Mouse (Mus musculus): ENCODE measurements around the gene Mrpl44. TPM values are rescaled to one million over a fixed set of nuclear protein-coding genes. Genes with fewer than 3 reads are reported as not detected.

Mrpl44 gene
- polyA plus RNA-seq, 2 experiments, result 24.6 to 38.1 TPM

- H3K27ac ChIP-seq (replicated peaks; ENCODE audit: low read depth, low read length), result no peak overlapping the region
- ATAC-seq (ENCODE audit: low FRiP score, low read depth), result no peak
- 85% methylated on average over 4 of the region's 4 CpGs for WGBS
- TF ChIP-seq POLR2A (IDR thresholded peaks at IDR 0.05; ENCODE audit: borderline replicate concordance, extremely low read depth, insufficient read depth, insufficient read length), result no peak
- no peak overlapping the region for H3K9ac ChIP-seq (ENCODE audit: low read depth, low read length, severe bottlenecking)
- no peak overlapping the region for H3K4me2 ChIP-seq (replicated peaks; ENCODE audit: low read depth, low read length, severe bottlenecking)
- no peaks in the 10 kb centered on the region for H3K36me3 ChIP-seq (ENCODE audit: control insufficient read depth, insufficient read depth, low read length)
- no peaks in the 10 kb centered on the region for H3K27me3 ChIP-seq (ENCODE audit: control insufficient read depth, insufficient read depth, low read length)
- H3K4me1 ChIP-seq (ENCODE audit: control insufficient read depth, insufficient read depth, low read length), result no peaks in the 10 kb centered on the region
- H3K4me3 ChIP-seq (replicated peaks; ENCODE audit: low read length), result no peak overlapping the region
- H3K9me3 ChIP-seq (ENCODE audit: control insufficient read depth, low read length), result no peaks in the 10 kb centered on the region
- DNase-seq (ENCODE audit: low spot score), result no peak
These were observed 23.0 kb upstream of the Mrpl44 start for GRCm38 (mm10) chr1:79752714-79753340.

DNA sequence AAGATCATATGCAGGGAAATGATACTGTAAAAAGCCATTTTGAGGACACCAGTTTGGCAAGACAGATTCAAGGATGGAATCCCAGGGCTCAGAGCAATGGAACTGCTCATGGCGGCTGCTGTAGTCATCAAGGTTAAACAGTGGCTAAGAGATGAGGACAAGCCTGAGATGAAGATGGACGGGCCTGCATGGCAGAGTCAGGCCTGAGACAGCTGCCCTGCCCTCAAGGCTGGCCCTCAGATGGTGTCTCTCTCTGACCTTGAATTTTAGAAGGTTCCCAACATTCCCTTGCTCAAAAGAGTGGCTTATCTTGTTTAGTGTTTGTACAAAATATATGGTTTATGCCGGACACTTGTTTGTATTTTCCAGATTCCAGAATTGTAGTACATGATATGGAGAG lies 22.4 kb upstream of the Mrpl44 start:
- Histone ChIP-seq H3K4me1 (ENCODE audit: control insufficient read depth, insufficient read depth, low read length) (no peaks in the 10 kb centered on the region), H3K4me2 (replicated peaks; ENCODE audit: low read depth, low read length, severe bottlenecking) (no peak overlapping the region), H3K27me3 (ENCODE audit: control insufficient read depth, insufficient read depth, low read length) (no peaks in the 10 kb centered on the region), H3K36me3 (ENCODE audit: control insufficient read depth, insufficient read depth, low read length) (no peaks in the 10 kb centered on the region), H3K27ac (replicated peaks; ENCODE audit: low read depth, low read length) (no peak overlapping the region), H3K4me3 (replicated peaks; ENCODE audit: low read length) (no peak overlapping the region), H3K9me3 (ENCODE audit: control insufficient read depth, low read length) (no peaks in the 10 kb centered on the region), H3K9ac (ENCODE audit: low read depth, low read length, severe bottlenecking) (no peak overlapping the region)
- ATAC-seq (ENCODE audit: low FRiP score, low read depth) (no peak), DNase-seq (ENCODE audit: low spot score) (no peak)
- WGBS, result 94% methylated on average over 3 of the region's 3 CpGs
- no peak for TF ChIP-seq POLR2A (IDR thresholded peaks at IDR 0.05; ENCODE audit: borderline replicate concordance, extremely low read depth, insufficient read depth, insufficient read length)

DNA sequence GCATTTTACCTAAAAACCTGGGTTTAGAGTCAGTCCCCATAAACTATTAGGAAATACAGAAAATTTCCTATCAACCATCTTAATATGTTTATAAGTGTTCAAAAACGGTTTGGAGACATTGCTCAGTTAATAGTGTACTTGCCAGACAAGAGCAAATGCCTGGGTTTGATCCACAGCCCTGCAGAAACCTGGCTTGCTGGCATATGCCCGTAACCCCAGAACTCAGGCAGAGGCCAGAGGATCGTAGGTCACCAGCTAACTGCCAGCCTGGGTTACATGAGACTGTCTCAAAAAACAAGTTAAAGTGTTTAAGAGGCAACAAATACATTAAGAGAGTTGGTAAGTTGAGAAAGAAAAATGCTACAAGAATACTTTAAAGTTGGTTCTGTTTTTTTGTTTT lies 20.9 kb upstream of the Mrpl44 start:
- Histone ChIP-seq H3K27ac (replicated peaks; ENCODE audit: low read depth, low read length) (no peak overlapping the region), H3K4me1 (ENCODE audit: control insufficient read depth, insufficient read depth, low read length) (no peaks in the 10 kb centered on the region), H3K27me3 (ENCODE audit: control insufficient read depth, insufficient read depth, low read length) (no peaks in the 10 kb centered on the region), H3K4me3 (replicated peaks; ENCODE audit: low read length) (no peak overlapping the region), H3K9ac (ENCODE audit: low read depth, low read length, severe bottlenecking) (no peak overlapping the region), H3K36me3 (ENCODE audit: control insufficient read depth, insufficient read depth, low read length) (no peaks in the 10 kb centered on the region), H3K4me2 (replicated peaks; ENCODE audit: low read depth, low read length, severe bottlenecking) (no peak overlapping the region), H3K9me3 (ENCODE audit: control insufficient read depth, low read length) (no peaks in the 10 kb centered on the region)
- ATAC-seq (ENCODE audit: low FRiP score, low read depth) (no peak), DNase-seq (ENCODE audit: low spot score) (no peak)
- 76% methylated on average over 3 of the region's 3 CpGs for WGBS
- TF ChIP-seq POLR2A (IDR thresholded peaks at IDR 0.05; ENCODE audit: borderline replicate concordance, extremely low read depth, insufficient read depth, insufficient read length), result no peak

DNA sequence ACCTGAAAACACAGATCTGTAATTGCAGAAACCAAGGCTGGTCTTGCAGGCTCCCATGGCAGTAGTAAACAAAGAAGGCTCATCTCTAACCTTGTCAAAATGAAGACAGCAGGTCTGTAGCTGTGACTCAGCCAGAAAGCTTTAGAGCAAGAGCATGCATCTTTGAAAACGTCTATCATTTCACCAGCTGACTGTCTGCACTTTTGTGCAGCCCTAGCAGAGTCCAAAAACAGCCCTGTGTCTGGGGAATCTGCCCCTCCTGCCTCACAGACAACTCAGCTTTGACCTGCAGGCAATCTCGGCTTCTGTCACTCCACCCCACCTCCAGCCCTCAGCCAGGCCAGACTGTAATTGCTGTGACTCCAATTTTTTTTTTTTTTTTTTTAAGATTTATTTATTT lies 20.4 kb upstream of the Mrpl44 start:
- WGBS, result 61% methylated on average over 2 of the region's 2 CpGs
- no peak for ATAC-seq (ENCODE audit: low FRiP score, low read depth)
- Histone ChIP-seq H3K27ac (replicated peaks; ENCODE audit: low read depth, low read length) (no peak overlapping the region), H3K4me2 (replicated peaks; ENCODE audit: low read depth, low read length, severe bottlenecking) (no peak overlapping the region), H3K9ac (ENCODE audit: low read depth, low read length, severe bottlenecking) (no peak overlapping the region), H3K27me3 (ENCODE audit: control insufficient read depth, insufficient read depth, low read length) (no peaks in the 10 kb centered on the region), H3K4me1 (ENCODE audit: control insufficient read depth, insufficient read depth, low read length) (peaks cover under 1% of the 10 kb centered on the region; the same call in 1 of the 2 replicates), H3K36me3 (ENCODE audit: control insufficient read depth, insufficient read depth, low read length) (no peaks in the 10 kb centered on the region), H3K4me3 (replicated peaks; ENCODE audit: low read length) (no peak overlapping the region), H3K9me3 (ENCODE audit: control insufficient read depth, low read length) (no peaks in the 10 kb centered on the region)
- no peak for DNase-seq (ENCODE audit: low spot score)
- TF ChIP-seq POLR2A (IDR thresholded peaks at IDR 0.05; ENCODE audit: borderline replicate concordance, extremely low read depth, insufficient read depth, insufficient read length), result no peak

DNA sequence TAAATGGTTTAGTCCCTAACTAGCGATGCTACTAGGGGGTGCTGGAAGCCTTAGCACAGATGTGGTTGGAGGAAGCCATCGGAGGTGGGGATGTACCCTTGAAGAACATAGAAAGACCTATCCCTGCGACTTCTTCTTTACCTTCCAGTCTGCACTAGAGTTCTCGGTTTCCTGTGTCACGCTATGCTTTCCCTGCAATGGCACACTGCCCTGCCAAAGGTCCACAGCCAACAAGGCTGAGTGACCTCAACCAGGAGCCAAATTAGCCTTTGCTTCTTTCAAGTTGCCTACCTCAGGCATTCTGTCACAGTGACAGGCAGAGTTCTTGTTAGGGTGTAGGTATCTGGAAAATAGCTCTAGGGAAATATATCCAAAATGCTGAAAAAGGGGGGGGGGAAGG lies 19.4 kb upstream of the Mrpl44 start:
- 86% methylated on average over 5 of the region's 5 CpGs for WGBS
- ATAC-seq (ENCODE audit: low FRiP score, low read depth) (no peak), DNase-seq (ENCODE audit: low spot score) (no peak)
- no peaks in the 10 kb centered on the region for H3K27me3 ChIP-seq (ENCODE audit: control insufficient read depth, insufficient read depth, low read length)
- no peak overlapping the region for H3K4me2 ChIP-seq (replicated peaks; ENCODE audit: low read depth, low read length, severe bottlenecking)
- no peak overlapping the region for H3K9ac ChIP-seq (ENCODE audit: low read depth, low read length, severe bottlenecking)
- H3K36me3 ChIP-seq (ENCODE audit: control insufficient read depth, insufficient read depth, low read length), result no peaks in the 10 kb centered on the region
- TF ChIP-seq POLR2A (IDR thresholded peaks at IDR 0.05; ENCODE audit: borderline replicate concordance, extremely low read depth, insufficient read depth, insufficient read length), result no peak
- no peak overlapping the region for H3K4me3 ChIP-seq (replicated peaks; ENCODE audit: low read length)
- H3K4me1 ChIP-seq (ENCODE audit: control insufficient read depth, insufficient read depth, low read length), result peaks cover 6% of the 10 kb centered on the region; the same call in 1 of the 2 replicates
- no peaks in the 10 kb centered on the region for H3K9me3 ChIP-seq (ENCODE audit: control insufficient read depth, low read length)
- H3K27ac ChIP-seq (replicated peaks; ENCODE audit: low read depth, low read length), result no peak overlapping the region

All from limb, embryonic 14.5 days (tissue).